Comparison of ENCODE assay signal across 9 mouse cellular contexts in the genomic region with DNA sequence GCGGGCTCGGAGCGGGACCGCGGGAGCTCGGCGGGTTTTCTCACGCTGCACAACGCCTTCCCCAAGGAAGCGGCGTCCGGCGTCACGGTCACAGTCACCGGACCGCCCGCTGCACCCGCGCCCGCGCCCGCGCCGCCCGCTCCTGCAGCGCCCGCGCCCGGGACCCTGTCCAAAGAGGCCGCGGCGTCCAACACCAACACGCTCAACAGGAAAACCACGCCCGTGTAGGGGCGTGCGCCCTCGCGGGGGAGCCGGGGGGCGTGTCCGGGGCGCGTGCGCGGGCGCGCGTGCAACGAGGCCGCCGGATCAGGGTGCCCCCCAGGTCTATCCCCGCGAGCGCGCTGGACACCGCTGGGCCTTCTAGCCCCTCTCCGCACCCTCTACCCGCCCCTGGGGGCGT. TPM values are rescaled to one million over a fixed set of nuclear protein-coding genes. Genes with fewer than 3 reads are reported as not detected.
DNase-seq lines count a peak whose midpoint lies in the region; ATAC-seq and TF ChIP-seq lines count a peak whose summit lies in the region.
"Had no signal": no experiment of that assay in that cellular context is flagged by ENCODE, and none has a peak within 500 bp of the region (broad histone marks: within the 10 kb centered on the region; RNA-seq: fewer than 3 reads in every experiment).

No protein-coding gene starts in this region.

- no peaks in the 10 kb centered on the region for H3K79me2 ChIP-seq in liver, adult 2 months (ENCODE audit: control insufficient read depth, insufficient read depth, low read length)

- no peak overlapping the region for H3K27ac ChIP-seq in liver, adult 2 months (replicated peaks; ENCODE audit: insufficient read depth, low read depth, low read length)
- H3K27ac ChIP-seq in heart, embryonic 15.5 days = no peak overlapping the region
- H3K27ac ChIP-seq in midbrain, embryonic 11.5 days (ENCODE audit: low read depth, low read length) = no peak overlapping the region

- DNase-seq in liver, adult 2 months (ENCODE audit: extremely low read depth, low read depth, low spot score) = no peak
- DNase-seq in liver = no peak
- peak; percentile 58 to 75 for DNase-seq in cerebellum, postnatal 25 days
- DNase-seq in kidney, postnatal 14 days = peak; percentile 61
- no peak for DNase-seq in midbrain, embryonic 11.5 days (ENCODE audit: low spot score, missing footprints)
- peak; percentile 36 to 43 for DNase-seq in thymus, postnatal 10 days (ENCODE audit: low spot score in 2 of 2)

- no peak for TF ChIP-seq CTCF in liver, adult 2 months (IDR thresholded peaks at IDR 0.05; ENCODE audit: low read depth, low read length)

- H3K27me3 ChIP-seq in liver, adult 2 months (ENCODE audit: control insufficient read depth, insufficient read depth, low read length) = peaks cover 26% of the 10 kb centered on the region
- H3K27me3 ChIP-seq in heart, embryonic 15.5 days = peaks cover 94% of the 10 kb centered on the region
- peaks cover 50% of the 10 kb centered on the region for H3K27me3 ChIP-seq in midbrain, embryonic 11.5 days (ENCODE audit: control insufficient read depth, insufficient read depth, low read length)

- no peaks in the 10 kb centered on the region for H3K36me3 ChIP-seq in liver, adult 2 months (ENCODE audit: control insufficient read depth, insufficient read depth, low read length)
- no peaks in the 10 kb centered on the region for H3K36me3 ChIP-seq in heart, embryonic 15.5 days
- H3K36me3 ChIP-seq in midbrain, embryonic 11.5 days (ENCODE audit: control insufficient read depth, insufficient read depth, low read length) = no peaks in the 10 kb centered on the region

- peak; percentile 58 for ATAC-seq in heart, embryonic 15.5 days (replicated peaks; ENCODE audit: insufficient number of reproducible peaks, insufficient read depth, low FRiP score, low read depth)
- peak; percentile 17; the same call in 1 of the 2 replicates for ATAC-seq in midbrain, embryonic 11.5 days (ENCODE audit: low FRiP score)
- ATAC-seq in erythroid progenitor cell, adult 5-6 weeks (replicated peaks; ENCODE audit: low FRiP score, poor library complexity, severe bottlenecking) = no peak

- peak overlapping the region; percentile 100 for H3K4me2 ChIP-seq in heart, embryonic 15.5 days
- H3K4me2 ChIP-seq in midbrain, embryonic 11.5 days = peak overlapping the region; percentile 99

- H3K4me3 ChIP-seq in liver, adult 2 months (ENCODE audit: insufficient read depth, low read depth, low read length) = peak overlapping the region; percentile 51; the same call in 1 of the 2 replicates
- H3K4me3 ChIP-seq in heart, embryonic 15.5 days = peak overlapping the region; percentile 64
- H3K4me3 ChIP-seq in midbrain, embryonic 11.5 days (ENCODE audit: low read depth, low read length) = peak overlapping the region; percentile 59

- 1% methylated on average over 57 of the region's 60 CpGs for WGBS in liver, adult 2 months
- WGBS in heart, embryonic 15.5 days = under 1% methylated on average over 42 of the region's 60 CpGs
- 1% methylated on average over 49 of the region's 60 CpGs for WGBS in midbrain, embryonic 11.5 days

- H3K9me3 ChIP-seq in heart, embryonic 15.5 days (replicated peaks) = no peaks in the 10 kb centered on the region
- H3K9me3 ChIP-seq in midbrain, embryonic 11.5 days (ENCODE audit: control insufficient read depth, low read length) = no peaks in the 10 kb centered on the region

- no peak overlapping the region for H3K9ac ChIP-seq in liver, adult 2 months (ENCODE audit: low read depth, low read length)
- H3K9ac ChIP-seq in heart, embryonic 15.5 days = peak overlapping the region; percentile 62
- peak overlapping the region; percentile 64 for H3K9ac ChIP-seq in midbrain, embryonic 11.5 days (ENCODE audit: low read length)

- no peak for TF ChIP-seq POLR2A in liver, adult 2 months (IDR thresholded peaks at IDR 0.05; ENCODE audit: extremely low read depth, insufficient read depth, low read length)

- H3K4me1 ChIP-seq in liver, adult 2 months (ENCODE audit: control insufficient read depth, insufficient read depth, low read length) = peaks cover 3% of the 10 kb centered on the region; the same call in 1 of the 2 replicates
- peaks cover 26% of the 10 kb centered on the region for H3K4me1 ChIP-seq in heart, embryonic 15.5 days (replicated peaks)
- peaks cover 9% of the 10 kb centered on the region for H3K4me1 ChIP-seq in midbrain, embryonic 11.5 days (ENCODE audit: control insufficient read depth, insufficient read depth, low read length)

RNA-seq across cellular contexts. Expression of gene Cacng6, which starts 8.6 kb away (rescaled TPM):
- total RNA-seq in liver, adult 2 months (2014; rRNA removed) = 0.18 TPM in 1 of 2 replicates, not detected in the other
- not detected in 2 replicates for polyA plus RNA-seq in liver, adult 2 months (2012; rRNA removed)
- polyA plus RNA-seq in heart, embryonic 15.5 days (2015; fragmentation: Nextera tagmentation; extraction: Ambion mirVana) = 17.8 and 20.7 TPM in 2 replicates
- polyA plus RNA-seq in midbrain, embryonic 11.5 days (2014; fragmentation: Nextera tagmentation; extraction: Ambion mirVana) = not detected in 2 replicates
- not detected in 2 replicates for total RNA-seq in erythroid progenitor cell, adult 5-6 weeks (2015; ENCODE audit: low replicate concordance)
- total RNA-seq in erythroid progenitor cell, adult 5-6 weeks (2017; ENCODE audit: low replicate concordance) = not detected in 2 replicates
- total RNA-seq: MEL had no signal

RNA-seq across cellular contexts. Expression of gene Cacng8, which starts 24.9 kb away (rescaled TPM):
- total RNA-seq in liver, adult 2 months (2014; rRNA removed) = not detected in 2 replicates
- not detected in 2 replicates for polyA plus RNA-seq in liver, adult 2 months (2012; rRNA removed)
- polyA plus RNA-seq in heart, embryonic 15.5 days (2015; fragmentation: Nextera tagmentation; extraction: Ambion mirVana) = 0.61 and 0.83 TPM in 2 replicates
- polyA plus RNA-seq in midbrain, embryonic 11.5 days (2014; fragmentation: Nextera tagmentation; extraction: Ambion mirVana) = 4.0 and 4.7 TPM in 2 replicates
- not detected in 2 replicates for total RNA-seq in erythroid progenitor cell, adult 5-6 weeks (2015; ENCODE audit: low replicate concordance)
- not detected in 2 replicates for total RNA-seq in erythroid progenitor cell, adult 5-6 weeks (2017; ENCODE audit: low replicate concordance)

Comparison
In these comparisons a context has a peak if more than half of its experiments do, and no peak if none do; other contexts are left out.
1. DNase-seq: peak in cerebellum, postnatal 25 days (2 of 2), kidney, postnatal 14 days (single experiment) and thymus, postnatal 10 days (2 of 2); none in liver, adult 2 months (single experiment), liver (single experiment) and midbrain, embryonic 11.5 days (single experiment).
2. RNA of gene Cacng6, which starts 8.6 kb away (polyA plus RNA-seq): 17.8 to 20.7 TPM in heart, embryonic 15.5 days; not detected in liver, adult 2 months and not detected in midbrain, embryonic 11.5 days; every median in the first group is over 10 times any median in the second.
3. Peak in every context shown above with its lines, with median percentiles within 50 percentile points of each other: H3K4me3 ChIP-seq.